Mouse (Mus musculus) heart, postnatal 10 days (tissue): Measurements from ENCODE around the gene Zbtb43. TPM values are rescaled to one million over a fixed set of nuclear protein-coding genes. Genes with fewer than 3 reads are reported as not detected.
A peak's percentile ranks its signal among the peaks of the same experiment; 100 is the strongest.

ENCODE experiments used
- DNase-seq, 2 experiments: peaks; one replicate each; pipeline ENCODE4 v3.0.0; 2021
- intact Hi-C: fragments of 180-260 bp; cut with DNase I; formaldehyde crosslinking; loops from one replicate; pipeline ENCODE4 v1.15.1; 2025
- total RNA-seq, 2 experiments: library from RNA; stranded (reverse); gene quantifications; 2 replicates each; pipeline ENCODE4 v1.2.3; 2021

Gene Zbtb43
- total RNA-seq, 2 experiments from 2014 or later: 20.1 to 20.5 TPM

DNA sequence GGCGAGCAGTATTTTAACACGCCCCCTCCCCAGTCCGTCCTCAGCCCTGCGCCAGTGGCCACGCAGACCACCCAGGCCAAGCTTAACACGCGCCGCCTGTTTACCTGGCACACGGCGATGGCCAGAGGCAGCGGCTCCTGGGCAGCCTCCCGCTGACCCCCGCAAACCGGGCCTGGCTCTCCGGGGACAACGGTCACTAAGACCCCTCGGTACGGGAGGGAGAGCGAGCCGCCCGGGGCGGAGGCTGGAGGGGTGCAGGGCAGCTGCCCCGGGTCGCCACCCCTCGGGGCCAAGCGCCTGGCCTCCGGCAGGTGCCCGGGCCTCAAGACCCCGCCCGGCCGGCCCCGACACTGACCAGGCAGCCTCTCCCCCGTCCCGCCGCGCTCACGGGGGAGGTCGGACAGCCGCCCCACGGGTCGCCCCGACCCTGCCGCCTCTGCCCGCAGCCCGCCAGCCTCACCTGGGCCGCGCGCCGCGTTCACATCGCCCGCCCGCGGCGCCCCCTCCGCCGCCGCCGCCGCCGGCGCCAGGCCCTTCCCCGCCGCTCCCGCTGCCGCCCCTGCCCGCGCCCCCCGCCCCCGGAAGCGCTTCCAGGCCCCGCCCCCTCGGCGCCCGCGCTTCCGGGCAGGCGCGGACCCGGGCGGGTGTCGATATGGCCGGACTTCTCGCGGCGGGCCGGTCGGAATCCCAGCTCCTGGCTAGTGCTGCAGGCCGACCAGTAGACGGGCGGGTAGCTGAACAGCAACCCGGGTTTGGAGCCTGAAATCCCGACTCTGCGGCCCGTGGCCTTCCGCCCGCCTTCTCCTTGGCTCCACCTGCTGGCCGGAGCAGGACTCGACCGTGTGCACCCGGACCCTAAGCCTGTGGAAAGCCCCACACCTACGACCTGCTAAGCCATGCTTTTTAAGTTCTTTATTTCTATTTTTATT is 37.3 kb downstream of the Zbtb43 start, which contains the start of gene Zbtb34:
Gene Zbtb34 (minus strand): TSS at position 554 of the 929 bp plus-strand sequence.
- intact Hi-C loops: no loop called here
- DNase-seq: peak; percentile 67 to 78

DNA sequence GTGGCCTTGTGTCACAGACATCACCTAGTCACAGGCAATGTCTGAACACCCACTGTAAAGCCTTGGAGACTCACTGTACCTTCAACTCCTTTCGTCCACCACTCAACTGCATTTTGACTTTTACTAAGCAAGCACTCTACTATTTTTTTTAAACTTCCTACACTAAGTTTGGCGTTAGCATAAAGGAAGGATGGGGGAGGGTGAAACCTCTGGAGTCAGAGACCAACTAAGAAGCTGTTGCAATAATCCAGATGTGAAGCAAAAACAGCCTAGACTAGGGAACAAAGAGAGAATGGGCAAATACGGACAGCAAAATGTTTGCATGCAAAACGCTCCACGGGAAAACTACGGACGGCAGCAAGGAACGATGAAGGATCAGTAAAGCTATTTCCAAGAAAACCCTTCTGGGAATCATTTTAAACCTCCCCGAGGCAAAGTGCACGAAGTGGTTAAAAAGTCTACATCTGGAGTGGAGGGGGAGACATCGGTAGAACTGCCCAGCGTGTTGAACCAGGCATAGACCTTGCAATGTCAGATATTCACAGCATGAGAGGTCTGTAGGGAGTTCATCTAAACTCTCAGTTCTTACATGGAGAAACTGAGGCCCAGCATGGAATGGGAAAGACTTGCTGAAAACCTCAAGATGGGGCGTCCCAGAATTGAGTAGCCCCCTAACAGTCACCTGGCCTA is 38.1 kb downstream of the Zbtb43 start:
- intact Hi-C loops: no loop called here

DNA sequence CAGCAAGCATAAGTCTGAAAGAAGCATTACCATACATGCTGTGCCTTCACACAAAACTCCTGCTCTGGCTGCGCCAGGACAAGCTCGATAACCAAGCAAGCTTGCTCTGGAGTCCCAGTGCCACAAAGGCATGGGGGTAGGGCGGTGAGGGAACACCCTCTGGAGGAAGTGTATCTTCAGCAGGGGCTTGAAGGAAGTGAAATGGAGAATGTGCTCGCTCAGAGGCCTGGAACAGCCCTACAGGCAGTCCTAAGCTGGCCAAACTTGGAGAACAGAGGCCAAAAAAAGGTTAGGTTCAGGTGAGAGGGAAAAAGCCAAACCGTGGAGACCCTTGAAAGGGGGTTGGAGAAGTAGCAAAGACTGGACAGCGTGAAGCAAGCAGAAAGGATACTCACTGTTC is 39.0 kb downstream of the Zbtb43 start:
- intact Hi-C loops: no loop called here
- DNase-seq: peak; percentile 52 to 55

More for the DNA sequence above, 38.1 kb downstream of the Zbtb43 start:
- DNase-seq: no peak

DNA sequence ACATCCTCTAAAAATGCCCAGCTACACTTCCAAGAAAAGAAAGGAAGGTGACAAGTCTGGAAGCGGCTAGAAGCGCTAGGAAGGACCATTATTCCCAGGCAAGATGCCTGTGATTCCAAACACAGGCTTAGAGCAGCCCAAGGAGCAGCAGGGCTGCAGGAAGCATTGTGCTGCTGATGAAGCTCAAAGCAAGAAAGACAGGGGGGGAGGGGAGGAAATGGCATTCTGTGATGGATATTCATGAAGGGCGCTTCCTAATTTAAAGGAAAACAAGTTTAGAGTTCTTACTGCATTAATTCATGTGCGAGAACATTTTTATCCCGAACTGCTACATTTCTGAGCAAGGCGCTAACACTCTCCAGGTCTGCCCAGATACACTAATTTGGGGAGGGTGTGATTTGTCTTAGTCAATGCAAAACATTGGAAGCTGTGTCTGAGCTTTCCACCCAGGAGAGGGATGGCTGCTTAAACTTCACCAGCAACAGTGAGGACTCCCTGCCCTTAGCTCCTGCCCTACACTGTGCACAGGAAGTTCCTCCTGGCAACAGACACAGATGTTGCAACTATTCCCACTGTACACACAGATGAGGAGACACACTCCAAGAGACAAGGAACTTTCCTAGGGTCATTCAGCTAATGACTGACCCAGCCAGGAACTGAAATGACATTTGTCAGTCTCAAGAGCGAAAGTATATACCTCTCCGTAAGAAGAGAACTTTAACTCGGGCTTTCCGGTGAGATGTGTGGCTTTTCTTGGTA is 41.5 kb downstream of the Zbtb43 start:
- DNase-seq: no peak
- intact Hi-C loops: no loop called here

DNA sequence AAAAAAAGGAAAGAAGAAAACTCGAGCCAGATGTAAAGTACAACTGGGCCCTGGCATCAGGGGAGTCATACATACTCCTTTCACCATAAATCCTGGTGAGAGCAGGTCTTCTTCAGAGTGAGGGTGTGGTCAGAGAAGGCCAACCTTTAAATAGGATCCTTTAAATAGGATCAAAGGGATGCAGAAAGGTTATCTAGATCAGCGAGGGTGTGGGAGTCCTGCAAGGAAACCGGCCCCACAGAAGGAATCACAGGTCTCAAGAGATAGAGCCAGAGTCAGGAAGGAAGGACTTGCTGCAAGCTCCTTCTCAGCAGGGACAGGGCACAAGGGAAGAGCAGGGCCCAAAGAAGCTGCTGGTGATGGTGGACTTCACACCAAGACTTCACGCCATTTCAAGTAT is 50.9 kb downstream of the Zbtb43 start:
- no peak for DNase-seq
- intact Hi-C loops: no loop called here

DNA sequence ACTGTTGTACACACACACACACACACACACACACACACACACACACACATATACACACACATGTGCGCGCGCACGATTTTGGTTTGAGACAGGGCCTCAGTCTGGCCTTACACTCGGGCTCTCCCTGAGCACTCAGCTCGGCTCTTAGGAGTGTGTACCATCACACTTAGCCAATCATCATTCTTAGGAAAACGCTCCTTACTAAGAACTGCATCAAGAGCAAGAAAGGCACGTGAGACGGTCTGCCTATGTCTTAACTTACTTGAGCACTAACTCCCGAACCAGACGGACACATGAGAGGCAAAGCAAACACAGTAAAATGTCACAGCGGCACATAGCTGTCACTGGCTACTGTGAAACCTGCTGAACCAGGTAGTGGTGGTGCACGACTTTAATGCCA is 54.3 kb downstream of the Zbtb43 start:
- intact Hi-C loops: no loop called here
- no peak for DNase-seq

DNA sequence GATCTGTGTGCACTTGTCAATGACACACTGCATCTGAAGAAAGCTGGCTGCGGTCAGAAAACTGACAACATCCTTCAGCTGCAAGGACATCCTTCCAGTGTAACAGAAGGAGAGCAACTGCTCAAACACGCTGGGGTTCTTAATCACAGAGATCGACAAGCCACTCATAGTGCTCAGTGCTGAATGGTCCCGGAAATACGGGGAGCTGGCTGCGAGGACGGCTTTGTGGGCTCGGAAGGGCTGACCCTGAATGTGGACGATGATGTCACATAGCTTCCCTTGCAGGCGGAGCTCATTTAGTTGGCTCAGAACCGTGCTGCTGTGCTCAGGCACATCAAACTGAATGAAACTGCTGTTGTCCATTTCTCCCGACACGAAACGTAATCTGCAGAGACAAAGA is 56.2 kb downstream of the Zbtb43 start:
- peak; percentile 23 to 39 for DNase-seq
- intact Hi-C loops: no loop called here

DNA sequence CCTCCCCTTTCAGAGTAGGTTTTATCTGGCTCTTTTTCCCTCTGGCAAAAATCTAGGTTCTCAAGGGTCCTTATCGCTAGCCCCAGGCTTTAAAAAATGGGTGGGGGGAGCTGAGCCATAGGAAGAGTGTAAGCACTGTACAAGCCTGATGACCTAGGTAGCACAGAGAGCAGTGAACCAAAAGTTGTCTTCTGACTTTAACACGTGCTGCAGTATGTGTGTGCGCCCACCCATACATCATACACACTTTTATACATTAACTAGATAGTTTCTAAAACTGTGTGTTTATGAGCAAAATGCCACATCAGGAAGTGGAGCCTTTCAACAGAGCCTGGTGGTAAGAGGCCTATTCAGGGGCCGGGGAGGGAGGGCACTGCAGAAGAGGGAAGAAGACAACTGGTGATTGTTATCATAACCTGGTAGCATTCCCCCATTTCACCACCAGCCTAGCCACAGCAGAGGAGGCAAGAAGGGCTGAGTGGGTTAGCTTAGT is 64.8 kb downstream of the Zbtb43 start:
- intact Hi-C loops: loop anchor here (5.0 kb wide), 1 partner anchor 86 kb away; no protein-coding TSS in a partner anchor
- no peak for DNase-seq

DNA sequence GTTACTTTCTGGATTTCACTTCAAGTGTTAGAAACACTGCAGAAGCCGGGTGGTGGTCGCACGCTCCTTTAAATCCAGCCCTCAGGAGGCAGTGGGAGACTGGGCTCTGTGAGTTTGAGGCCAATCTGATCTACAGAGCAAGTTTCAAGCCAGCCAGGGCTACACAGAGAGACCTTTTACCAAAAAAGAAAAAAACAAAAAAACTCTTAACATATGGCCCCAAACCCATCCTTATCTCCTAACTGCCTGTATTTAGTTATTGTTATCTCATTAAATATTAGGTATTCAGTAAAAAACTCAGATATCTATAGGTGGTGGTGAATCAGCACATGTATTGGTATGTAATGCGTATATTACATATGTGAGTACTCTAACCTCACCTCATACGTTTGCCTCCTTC is 65.7 kb downstream of the Zbtb43 start:
- intact Hi-C loops: loop anchor here (1.0 to 5.0 kb wide), 2 partner anchors 54 to 85 kb away; no protein-coding TSS in a partner anchor
- no peak for DNase-seq

DNA sequence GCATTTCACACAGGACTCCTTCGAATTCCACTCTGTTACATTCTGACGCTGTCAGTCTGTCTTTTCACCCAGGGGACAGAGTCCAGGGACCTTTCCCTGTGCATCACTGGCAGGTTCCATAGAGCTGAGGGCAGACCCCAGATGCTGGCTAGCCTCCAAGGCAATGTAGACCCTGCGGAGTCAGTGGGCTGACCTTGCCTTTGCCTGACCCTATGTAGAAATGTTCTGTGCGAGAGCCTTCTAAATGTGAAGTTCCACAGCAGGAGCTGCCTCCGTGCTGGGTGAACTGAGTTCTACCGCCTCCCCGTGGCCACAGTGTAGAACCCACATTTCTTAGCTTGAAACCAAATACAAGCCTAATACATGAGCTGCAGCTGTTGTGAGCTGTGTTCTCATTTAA is 66.1 kb downstream of the Zbtb43 start:
- intact Hi-C loops: loop anchor here (1.0 to 5.0 kb wide), 2 partner anchors 54 to 85 kb away; no protein-coding TSS in a partner anchor
- DNase-seq: peak; percentile 67 to 85

DNA sequence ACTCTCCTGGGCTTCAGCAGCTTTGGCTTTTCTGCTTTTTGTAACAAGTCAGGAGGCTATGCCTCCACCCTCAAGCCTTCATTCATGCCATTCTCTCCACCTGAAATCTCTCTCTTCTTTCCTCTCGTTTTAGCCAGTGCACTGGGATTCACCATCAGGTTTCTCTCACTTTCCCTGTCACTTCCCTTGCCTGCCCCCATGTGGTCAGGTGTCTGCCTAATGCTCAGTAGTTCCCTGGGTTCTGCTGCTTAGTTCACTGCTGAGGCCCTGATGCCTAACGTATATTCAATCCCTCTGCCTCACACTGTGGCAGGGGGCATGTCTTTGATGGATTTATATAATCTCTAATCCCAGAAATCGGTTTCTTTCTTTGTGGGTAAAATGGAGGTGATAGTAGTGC is 67.1 kb downstream of the Zbtb43 start:
- peak; percentile 24 to 29 for DNase-seq
- intact Hi-C loops: loop anchor here (1.0 to 5.0 kb wide), 2 partner anchors 84 to 247 kb away; no protein-coding TSS in a partner anchor

DNA sequence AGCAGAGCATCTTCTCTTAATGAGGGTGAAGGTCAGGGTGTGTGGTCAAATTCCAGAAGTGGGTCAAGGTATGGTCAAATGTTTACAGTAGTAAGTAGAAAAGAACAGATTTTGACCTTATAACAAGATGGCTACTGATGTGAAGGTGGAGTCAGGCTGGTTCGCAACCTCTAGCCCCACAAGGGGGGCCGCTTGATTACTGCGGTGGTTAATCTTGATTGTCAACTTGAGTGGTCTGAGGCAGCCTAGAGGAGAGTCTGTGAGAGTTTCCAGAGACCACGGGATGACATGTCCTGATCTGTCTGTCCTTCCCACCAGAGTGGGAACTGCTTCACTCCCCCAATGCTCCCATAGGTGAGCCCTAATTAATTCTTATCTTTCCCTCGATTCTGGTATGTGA is 67.8 kb downstream of the Zbtb43 start:
- intact Hi-C loops: loop anchor here (5.0 kb wide), 1 partner anchor 83 kb away; no protein-coding TSS in a partner anchor
- no peak for DNase-seq

Other genes starting within 250 kb of the Zbtb43 start
- gene Ralgps1, start 97.1 kb downstream of the Zbtb43 start, total RNA-seq: 1 to 10 TPM; 6.7 to 9.0 TPM
- gene Zbtb34, start 37.2 kb downstream of the Zbtb43 start, total RNA-seq: 10 to 100 TPM; 20.6 to 21.5 TPM
- not detected for gene Lmx1b, start 172.0 kb upstream of the Zbtb43 start, total RNA-seq